Mouse (Mus musculus): ENCODE results near the gene Tmem56. TPM values are rescaled to one million over a fixed set of nuclear protein-coding genes. Genes with fewer than 3 reads are reported as not detected.
A peak's percentile ranks its signal among the peaks of the same experiment; 100 is the strongest.

The Tmem56 gene
- polyA plus RNA-seq, 1 experiment from 2014 or later, result 1.3 TPM

DNA sequence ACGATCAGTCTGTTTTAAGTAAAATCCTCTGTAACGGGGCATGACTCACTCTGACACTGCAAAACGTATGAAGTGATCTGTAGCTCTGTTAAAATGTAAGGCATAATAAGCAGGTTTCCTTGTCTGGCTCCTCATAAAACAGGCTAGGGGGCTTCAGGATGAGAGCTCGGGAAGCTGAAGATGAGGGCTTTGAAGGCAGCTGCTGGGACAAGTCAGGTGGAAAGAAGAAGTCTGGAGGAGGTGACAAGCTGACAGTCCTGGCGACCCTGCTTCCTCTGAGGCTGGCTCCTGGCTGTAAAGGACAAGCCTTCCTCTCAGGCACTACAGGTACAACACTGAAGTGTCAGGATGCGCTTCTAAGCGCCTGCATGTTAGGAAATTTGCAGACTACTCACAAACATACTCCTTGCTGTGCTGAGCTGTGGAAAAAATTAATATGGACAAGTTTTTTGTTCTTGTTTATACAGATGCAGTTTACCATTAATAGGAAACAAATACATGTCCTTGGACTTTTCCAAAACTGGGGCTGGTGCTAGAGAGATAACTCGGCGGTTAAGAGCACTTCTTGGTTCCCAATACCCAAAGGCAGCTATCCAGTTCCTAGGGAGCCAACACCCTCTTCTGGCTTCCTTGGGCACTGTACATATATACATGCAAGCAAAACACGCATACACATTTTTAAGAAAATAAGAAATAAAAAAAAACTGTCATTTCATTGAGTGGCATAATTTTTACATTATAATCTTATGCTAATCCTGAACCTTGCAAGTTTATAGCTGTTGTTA, 125.2 kb downstream of the Tmem56 start:
- Histone ChIP-seq H3K9me3 (no peaks in the 10 kb centered on the region), H3K9ac (no peak overlapping the region), H3K36me3 (no peaks in the 10 kb centered on the region), H3K4me2 (no peak overlapping the region), H3K27ac (no peak overlapping the region), H3K27me3 (no peaks in the 10 kb centered on the region), H3K4me3 (no peak overlapping the region), H3K4me1 (replicated peaks) (peaks cover 18% of the 10 kb centered on the region)
- WGBS, result 75% methylated on average over 10 of the region's 10 CpGs
- ATAC-seq (ENCODE audit: low FRiP score), result no peak

DNA sequence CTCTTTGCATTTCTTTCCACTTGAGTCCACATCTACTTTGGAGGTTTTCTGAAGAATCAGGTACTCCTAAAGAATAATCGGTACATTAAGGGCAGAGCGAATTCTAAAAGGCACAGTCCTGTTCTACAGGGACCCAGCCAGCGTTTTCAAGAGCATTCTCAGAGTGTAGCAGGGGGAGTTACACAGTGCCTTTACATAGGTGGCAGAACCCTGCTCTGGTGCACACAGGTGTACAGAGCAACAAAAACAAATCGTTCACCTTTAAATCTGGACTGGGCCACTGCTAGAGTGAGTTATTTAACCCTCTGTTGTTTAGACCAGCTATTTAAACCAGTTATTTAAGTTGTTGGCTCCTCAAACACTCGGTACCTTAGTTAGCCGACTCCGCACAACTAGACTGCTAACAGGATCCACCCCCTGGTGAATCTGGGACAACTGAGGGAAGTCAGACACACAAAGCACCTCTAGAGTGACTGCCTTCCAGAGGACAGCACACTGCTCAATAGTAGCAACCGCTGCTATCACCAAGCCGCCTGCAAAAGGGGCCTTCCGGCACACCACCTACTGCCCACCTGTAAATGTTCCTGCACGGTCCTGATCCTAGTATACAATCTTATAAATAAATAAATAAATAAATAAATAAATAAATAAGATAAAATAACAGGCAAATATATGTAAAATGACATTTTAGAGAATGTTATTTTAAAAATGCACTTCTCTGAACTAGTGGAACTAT, 126.3 kb downstream of the Tmem56 start:
- Histone ChIP-seq H3K27me3 (no peaks in the 10 kb centered on the region), H3K4me3 (0 out of 2 replicates have a peak overlapping the region, but pooled peaks have one; percentile 15), H3K9me3 (no peaks in the 10 kb centered on the region), H3K27ac (no peak overlapping the region), H3K36me3 (no peaks in the 10 kb centered on the region), H3K9ac (no peak overlapping the region), H3K4me1 (replicated peaks) (peaks cover 18% of the 10 kb centered on the region), H3K4me2 (peak overlapping the region; percentile 37)
- WGBS, result 55% methylated on average over 11 of the region's 11 CpGs
- no peak for ATAC-seq (ENCODE audit: low FRiP score)

DNA sequence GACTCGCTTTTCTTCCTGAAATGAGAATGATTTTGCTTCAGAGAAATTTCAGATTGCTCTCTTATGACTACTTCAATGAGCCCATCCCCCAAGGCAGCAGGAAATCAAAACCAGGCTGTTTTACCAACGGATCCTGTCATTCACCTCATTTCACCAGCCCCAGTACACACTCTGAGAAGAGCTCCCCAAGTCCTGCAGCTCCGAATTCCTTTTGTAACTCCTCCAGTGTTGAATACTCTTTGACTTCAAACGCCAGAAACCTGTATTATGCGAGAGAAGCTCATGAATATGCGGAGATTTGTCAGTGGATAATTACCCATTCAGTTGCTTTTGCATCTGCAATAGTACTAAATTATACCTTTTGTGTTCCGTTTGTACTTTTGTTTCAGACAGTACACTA, 126.9 kb downstream of the Tmem56 start:
- ATAC-seq (ENCODE audit: low FRiP score), result no peak
- Histone ChIP-seq H3K4me1 (replicated peaks) (peaks cover 18% of the 10 kb centered on the region), H3K4me2 (peak overlapping the region; percentile 37), H3K27me3 (no peaks in the 10 kb centered on the region), H3K27ac (no peak overlapping the region), H3K36me3 (no peaks in the 10 kb centered on the region), H3K9ac (no peak overlapping the region), H3K4me3 (peak overlapping the region; percentile 15; the same call in 1 of the 2 replicates), H3K9me3 (no peaks in the 10 kb centered on the region)
- WGBS, result 20% methylated on average over 7 of the region's 7 CpGs

Other genes starting within 250 kb of the Tmem56 start
- 4.6 and 6.4 TPM in 2 replicates for gene Rwdd3, start 111.4 kb downstream of the Tmem56 start, polyA plus RNA-seq (2015; fragmentation: Nextera tagmentation; extraction: Ambion mirVana)
- 34.1 and 39.7 TPM in 2 replicates for gene Alg14, start 8.7 kb upstream of the Tmem56 start, polyA plus RNA-seq (2015; fragmentation: Nextera tagmentation; extraction: Ambion mirVana)
- 633 and 654 TPM in 2 replicates for gene Cnn3, start 143.4 kb upstream of the Tmem56 start, polyA plus RNA-seq (2015; fragmentation: Nextera tagmentation; extraction: Ambion mirVana)
- 0.78 and 1.3 TPM in 2 replicates for gene Slc44a3, start 249.3 kb upstream of the Tmem56 start, polyA plus RNA-seq (2015; fragmentation: Nextera tagmentation; extraction: Ambion mirVana)